Mouse (Mus musculus) intestine, postnatal 0 days (tissue): Measurements from ENCODE around the gene Magi1. TPM values are rescaled to one million over a fixed set of nuclear protein-coding genes. Genes with fewer than 3 reads are reported as not detected.

Experiments
- ATAC-seq: fragments of 200-750 bp; cut with Nextera tagmentation; 2 replicates; pipeline ENCODE4 v1.8.0; 2017; ENCODE audit warnings: mild to moderate bottlenecking, moderate TSS enrichment, moderate library complexity
- H3K27ac ChIP-seq: fragments of 300-500 bp; sonication (generic); 2 replicates; pipeline ENCODE4 v1.5.1; 2014; ENCODE audit warnings: mild to moderate bottlenecking, low read depth, low read length, moderate library complexity
- H3K27me3 ChIP-seq: fragments of 300-500 bp; sonication (generic); replicated peaks from 2 replicates; pipeline ENCODE4 v1.6.1; 2014; ENCODE audit warnings: low read length, mixed read lengths; ENCODE audit not compliant: control insufficient read depth, insufficient read depth
- H3K36me3 ChIP-seq: fragments of 300-500 bp; sonication (generic); 2 replicates; pipeline ENCODE4 v1.6.1; 2014; ENCODE audit warnings: mild to moderate bottlenecking, moderate library complexity; ENCODE audit not compliant: control insufficient read depth, insufficient read depth
- H3K4me1 ChIP-seq: fragments of 300-500 bp; sonication (generic); replicated peaks from 2 replicates; pipeline ENCODE4 v1.6.1; 2014; ENCODE audit warnings: antibody characterized with exemption, low read length, mixed read lengths; ENCODE audit not compliant: control insufficient read depth, insufficient read depth
- H3K4me2 ChIP-seq: fragments of 300-500 bp; sonication (generic); replicated peaks from 2 replicates; pipeline ENCODE4 v1.6.1; 2014; ENCODE audit warnings: low read depth, mild to moderate bottlenecking, moderate library complexity
- H3K4me3 ChIP-seq: fragments of 300-500 bp; sonication (generic); 2 replicates; pipeline ENCODE4 v1.5.1; 2014; ENCODE audit warnings: low read depth, low read length
- H3K9ac ChIP-seq: fragments of 300-500 bp; sonication (generic); 2 replicates; pipeline ENCODE4 v1.6.1; 2014; ENCODE audit warnings: mild to moderate bottlenecking, low read depth, low read length
- H3K9me3 ChIP-seq: fragments of 300-500 bp; sonication (generic); 2 replicates; pipeline ENCODE4 v1.6.1; 2016; ENCODE audit warnings: mixed run types; ENCODE audit not compliant: control insufficient read depth
- CTCF ChIP-seq: sonication (generic); IDR thresholded peaks from 2 replicates; pipeline ENCODE4 v1.5.1; 2016; ENCODE audit warnings: low read depth, mild to moderate bottlenecking, control low read depth, antibody characterized with exemption, moderate library complexity
- WGBS: fragments of 180-500 bp; shearing (Covaris S2); extraction: QIAGEN DNeasy Blood & Tissue Kit; methylation state at CpG from one replicate; pipeline ENCODE4 v1.1.7; 2014; 5-methylcytosine and 5-hydroxymethylcytosine counted together
- polyA plus RNA-seq: library from polyadenylated mRNA; unstranded; fragments of >200 nt; fragmentation: Nextera tagmentation; extraction: Ambion mirVana; gene quantifications from 2 replicates; pipeline ENCODE4 v1.2.1, GENCODE M21; 2015

Gene Magi1
- polyA plus RNA-seq, result 4.2 and 5.4 TPM in 2 replicates

GRCm38 (mm10) chr6:94283318-94284061 lies at the start of gene Magi1:
Magi1 (minus strand) TSS chr6:94283917.
- Histone ChIP-seq H3K4me2 (peak within 1 kb of the TSS; percentile 91), H3K27me3 (no peaks in the 10 kb centered on the region), H3K9ac (peak within 1 kb of the TSS; percentile 74), H3K4me1 (0 out of 2 replicates have a peak, but pooled peaks cover 7% of the 10 kb centered on the region), H3K9me3 (no peaks in the 10 kb centered on the region), H3K36me3 (no peaks in the 10 kb centered on the region), H3K27ac (peak within 1 kb of the TSS; percentile 92), H3K4me3 (peak within 1 kb of the TSS; percentile 87)
- peak; percentile 94 for ATAC-seq
- no peak for TF ChIP-seq CTCF
- WGBS, result under 1% methylated on average over 78 of the region's 86 CpGs

- 60% methylated on average over 4 of the region's 4 CpGs for WGBS
- Histone ChIP-seq H3K27ac (no peak overlapping the region), H3K36me3 (no peaks in the 10 kb centered on the region), H3K27me3 (no peaks in the 10 kb centered on the region), H3K4me2 (no peak overlapping the region), H3K4me3 (no peak overlapping the region), H3K9me3 (no peaks in the 10 kb centered on the region), H3K9ac (no peak overlapping the region), H3K4me1 (no peaks in the 10 kb centered on the region)
- no peak for TF ChIP-seq CTCF
- ATAC-seq, result no peak
Observed at GRCm38 (mm10) chr6:94327143-94327542, 43.4 kb upstream of the Magi1 start.

DNA sequence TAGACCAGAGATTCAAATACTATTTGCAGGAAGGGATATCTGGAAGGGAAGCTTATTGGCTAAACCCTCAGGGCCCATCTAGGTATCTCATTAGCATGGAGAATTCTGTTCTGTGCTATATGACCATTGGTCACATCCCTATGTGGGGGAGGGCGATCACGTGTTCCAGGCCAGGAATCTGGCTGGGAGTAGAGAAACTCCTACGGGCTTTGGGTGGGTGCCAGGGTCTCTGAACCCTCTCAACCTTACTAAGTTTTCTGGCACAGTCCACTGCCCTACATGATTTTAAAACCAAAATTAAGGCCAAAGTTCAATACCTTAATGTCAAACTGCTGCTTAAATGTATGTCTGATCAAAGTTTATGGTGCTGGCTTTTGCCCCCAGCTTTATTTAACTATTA lies 33.2 kb upstream of the Magi1 start:
- no peak overlapping the region for H3K9ac ChIP-seq
- no peak overlapping the region for H3K4me2 ChIP-seq
- no peak overlapping the region for H3K4me3 ChIP-seq
- no peaks in the 10 kb centered on the region for H3K36me3 ChIP-seq
- no peaks in the 10 kb centered on the region for H3K9me3 ChIP-seq
- 76% methylated on average over 3 of the region's 3 CpGs for WGBS
- no peak for TF ChIP-seq CTCF
- ATAC-seq, result no peak
- no peaks in the 10 kb centered on the region for H3K27me3 ChIP-seq
- H3K27ac ChIP-seq, result no peak overlapping the region
- H3K4me1 ChIP-seq, result no peaks in the 10 kb centered on the region

GRCm38 (mm10) chr6:94312285-94312684 lies 28.6 kb upstream of the Magi1 start:
- no peaks in the 10 kb centered on the region for H3K27me3 ChIP-seq
- no peaks in the 10 kb centered on the region for H3K9me3 ChIP-seq
- ATAC-seq, result no peak
- no peak overlapping the region for H3K27ac ChIP-seq
- WGBS, result 79% methylated on average over 7 of the region's 7 CpGs
- H3K4me1 ChIP-seq, result no peaks in the 10 kb centered on the region
- no peaks in the 10 kb centered on the region for H3K36me3 ChIP-seq
- TF ChIP-seq CTCF, result no peak
- no peak overlapping the region for H3K4me2 ChIP-seq
- H3K9ac ChIP-seq, result no peak overlapping the region
- no peak overlapping the region for H3K4me3 ChIP-seq

DNA sequence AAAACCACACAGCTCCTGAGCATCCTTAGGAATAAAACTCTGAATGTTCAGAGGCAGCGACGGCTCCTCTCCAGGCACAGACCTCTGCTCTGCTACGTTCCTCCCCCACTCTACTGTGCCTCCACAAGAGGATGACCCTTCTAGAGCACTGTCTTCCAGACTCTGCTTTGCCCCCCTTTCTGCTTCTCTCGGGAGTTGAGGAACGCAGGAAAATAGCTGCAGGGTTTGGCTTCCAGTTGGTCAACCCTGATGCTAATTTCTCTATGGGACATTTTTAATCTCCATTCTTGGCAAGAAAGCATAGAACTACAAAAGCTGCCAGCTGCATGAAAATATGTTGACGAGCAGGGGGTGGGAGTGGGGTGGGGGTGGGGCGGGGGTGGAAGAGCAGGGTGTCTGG lies 24.8 kb upstream of the Magi1 start:
- no peak overlapping the region for H3K9ac ChIP-seq
- H3K4me2 ChIP-seq, result no peak overlapping the region
- no peak overlapping the region for H3K27ac ChIP-seq
- H3K9me3 ChIP-seq, result no peaks in the 10 kb centered on the region
- H3K4me3 ChIP-seq, result no peak overlapping the region
- WGBS, result 45% methylated on average over 7 of the region's 7 CpGs
- no peak for ATAC-seq
- H3K36me3 ChIP-seq, result no peaks in the 10 kb centered on the region
- H3K4me1 ChIP-seq, result no peaks in the 10 kb centered on the region
- TF ChIP-seq CTCF, result no peak
- no peaks in the 10 kb centered on the region for H3K27me3 ChIP-seq

DNA sequence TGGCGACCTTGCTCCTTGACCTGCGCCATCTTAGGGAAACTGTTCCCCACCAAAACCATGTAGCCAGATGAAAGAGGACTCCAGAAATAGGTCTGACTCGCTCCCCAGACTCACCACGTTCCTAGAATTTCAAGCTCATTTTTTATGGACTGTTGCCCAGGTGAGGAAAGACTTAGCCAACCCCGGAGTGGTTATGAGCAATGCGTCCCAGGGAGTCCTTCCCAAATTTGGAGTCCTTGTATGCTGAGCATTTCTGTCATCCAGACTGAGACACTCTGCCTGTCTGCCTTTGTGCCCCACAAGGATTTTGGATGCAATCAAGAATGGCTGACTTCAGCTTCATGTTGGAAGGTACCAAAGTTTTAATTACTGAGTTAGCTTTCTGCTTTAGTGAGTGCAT lies 19.8 kb upstream of the Magi1 start:
- no peak overlapping the region for H3K4me3 ChIP-seq
- H3K36me3 ChIP-seq, result no peaks in the 10 kb centered on the region
- TF ChIP-seq CTCF, result no peak
- H3K9ac ChIP-seq, result no peak overlapping the region
- no peaks in the 10 kb centered on the region for H3K9me3 ChIP-seq
- H3K4me2 ChIP-seq, result no peak overlapping the region
- no peaks in the 10 kb centered on the region for H3K4me1 ChIP-seq
- H3K27ac ChIP-seq, result no peak overlapping the region
- ATAC-seq, result no peak
- WGBS, result 78% methylated on average over 6 of the region's 6 CpGs
- H3K27me3 ChIP-seq, result no peaks in the 10 kb centered on the region
